Mouse (Mus musculus) midbrain, embryonic 16.5 days (tissue): ENCODE data around the gene Dnajc28. TPM values are rescaled to one million over a fixed set of nuclear protein-coding genes. Genes with fewer than 3 reads are reported as not detected.
"Not testable (repeated sequence)": the region's sequence is repeated elsewhere in the genome, so short reads cannot be mapped to it uniquely, and the experiment has no call there.

Source experiments
- ATAC-seq: fragments of 200-750 bp; cut with Nextera tagmentation; 2 replicates; pipeline ENCODE4 v1.8.0; 2017; ENCODE audit warnings: moderate TSS enrichment
- H3K27ac ChIP-seq: fragments of 300-500 bp; sonication (generic); 2 replicates; pipeline ENCODE4 v1.5.1; 2014; ENCODE audit warnings: mild to moderate bottlenecking, low read length, mixed read lengths
- H3K27me3 ChIP-seq: fragments of 300-500 bp; sonication (generic); 2 replicates; pipeline ENCODE4 v1.6.1; 2014; ENCODE audit warnings: low read depth, low read length, mixed read lengths; ENCODE audit not compliant: control insufficient read depth, insufficient read depth
- H3K36me3 ChIP-seq: fragments of 300-500 bp; sonication (generic); 2 replicates; pipeline ENCODE4 v1.6.1; 2014; ENCODE audit warnings: mild to moderate bottlenecking, low read length, moderate library complexity, mixed read lengths; ENCODE audit not compliant: control insufficient read depth, insufficient read depth
- H3K4me1 ChIP-seq: fragments of 300-500 bp; sonication (generic); 2 replicates; pipeline ENCODE4 v1.6.1; 2014; ENCODE audit warnings: mild to moderate bottlenecking, low read length, mixed read lengths; ENCODE audit not compliant: control insufficient read depth, insufficient read depth
- H3K4me2 ChIP-seq: fragments of 300-500 bp; sonication (generic); 2 replicates; pipeline ENCODE4 v1.6.1; 2014; ENCODE audit warnings: mild to moderate bottlenecking, low read length, mixed read lengths
- H3K4me3 ChIP-seq: fragments of 300-500 bp; sonication (generic); 2 replicates; pipeline ENCODE4 v1.5.1; 2014; ENCODE audit warnings: low read depth, mild to moderate bottlenecking, low read length, moderate library complexity, mixed read lengths
- H3K9ac ChIP-seq: fragments of 300-500 bp; sonication (generic); 2 replicates; pipeline ENCODE4 v1.6.1; 2014; ENCODE audit warnings: low read depth, low read length, mixed read lengths
- H3K9me3 ChIP-seq: fragments of 300-500 bp; sonication (generic); replicated peaks from 2 replicates; pipeline ENCODE4 v1.6.1; 2014; ENCODE audit warnings: mild to moderate bottlenecking, low read length, mixed read lengths; ENCODE audit not compliant: control insufficient read depth, poor library complexity, severe bottlenecking
- whole genome bisulfite sequencing: fragments of 180-500 bp; shearing (Covaris S2); extraction: QIAGEN DNeasy Blood & Tissue Kit; methylation state at CpG from one replicate; pipeline ENCODE4 v1.1.7; 2014; 5-methylcytosine and 5-hydroxymethylcytosine counted together
- polyA plus RNA-seq: library from polyadenylated mRNA; unstranded; fragments of >200 nt; fragmentation: Nextera tagmentation; extraction: Ambion mirVana; gene quantifications from 2 replicates; pipeline ENCODE4 v1.2.1, GENCODE M21; 2015

Gene Dnajc28
- polyA plus RNA-seq, 1 experiment from 2014 or later, result 7.3 TPM

GRCm38 (mm10) chr16:91649781-91650180 is 31.0 kb upstream of the Dnajc28 start:
- ATAC-seq, result no peak
- peaks cover 10% of the 10 kb centered on the region for H3K36me3 ChIP-seq

GRCm38 (mm10) chr16:91649246-91649645 is 30.4 kb upstream of the Dnajc28 start:
- Histone ChIP-seq H3K4me1 (peaks cover 22% of the 10 kb centered on the region), H3K27me3 (no peaks in the 10 kb centered on the region), H3K4me2 (peak overlapping the region; percentile 61), H3K4me3 (peak overlapping the region; percentile 28), H3K36me3 (peaks cover 7% of the 10 kb centered on the region), H3K27ac (no peak overlapping the region), H3K9me3 (no peaks in the 10 kb centered on the region), H3K9ac (peak overlapping the region; percentile 55)
- ATAC-seq, result no peak
- WGBS, result 57% methylated on average over 3 of the region's 3 CpGs

More at GRCm38 (mm10) chr16:91649781-91650180, 31.0 kb upstream of the Dnajc28 start:
- Histone ChIP-seq H3K4me3 (no peak overlapping the region), H3K27ac (no peak overlapping the region), H3K4me2 (no peak overlapping the region), H3K9ac (no peak overlapping the region), H3K4me1 (peaks cover 22% of the 10 kb centered on the region), H3K27me3 (no peaks in the 10 kb centered on the region), H3K9me3 (no peaks in the 10 kb centered on the region)

- Histone ChIP-seq H3K27me3 (no peaks in the 10 kb centered on the region), H3K27ac (peak overlapping the region; percentile 96), H3K9ac (peak overlapping the region; percentile 86), H3K36me3 (peaks cover 7% of the 10 kb centered on the region), H3K4me2 (peak overlapping the region; percentile 69), H3K9me3 (no peaks in the 10 kb centered on the region), H3K4me1 (peaks cover 22% of the 10 kb centered on the region), H3K4me3 (peak overlapping the region; percentile 86)
- WGBS, result under 1% methylated on average over 25 of the region's 25 CpGs
- ATAC-seq, result peak; percentile 63
Measured at GRCm38 (mm10) chr16:91648220-91648550, 29.4 kb upstream of the Dnajc28 start.

GRCm38 (mm10) chr16:91647461-91648219 is 28.8 kb upstream of the Dnajc28 start, which contains the start of gene Son:
Son (plus strand) TSS chr16:91647506.
- peaks cover 7% of the 10 kb centered on the region for H3K36me3 ChIP-seq
- H3K4me1 ChIP-seq, result peaks cover 22% of the 10 kb centered on the region
- peak within 1 kb of the TSS; percentile 96 for H3K27ac ChIP-seq
- H3K27me3 ChIP-seq, result no peaks in the 10 kb centered on the region
- peak; percentile 98 for ATAC-seq
- WGBS, result under 1% methylated on average over 67 of the region's 70 CpGs
- no peaks in the 10 kb centered on the region for H3K9me3 ChIP-seq
- peak within 1 kb of the TSS; percentile 86 for H3K4me3 ChIP-seq
- peak within 1 kb of the TSS; percentile 86 for H3K9ac ChIP-seq
- peak within 1 kb of the TSS; percentile 69 for H3K4me2 ChIP-seq

GRCm38 (mm10) chr16:91646681-91647419 is 28.0 kb upstream of the Dnajc28 start, which contains the start of gene Gart:
Gart (minus strand) TSS chr16:91646952.
- H3K27ac ChIP-seq, result peak within 1 kb of the TSS; percentile 96
- H3K4me1 ChIP-seq, result peaks cover 20% of the 10 kb centered on the region
- H3K36me3 ChIP-seq, result peaks cover under 1% of the 10 kb centered on the region; the same call in 1 of the 2 replicates
- H3K9ac ChIP-seq, result peak within 1 kb of the TSS; percentile 86
- H3K9me3 ChIP-seq, result no peaks in the 10 kb centered on the region
- no peaks in the 10 kb centered on the region for H3K27me3 ChIP-seq
- H3K4me3 ChIP-seq, result peak within 1 kb of the TSS; percentile 86
- ATAC-seq, result peak; percentile 92
- WGBS, result under 1% methylated on average over 59 of the region's 59 CpGs
- peak within 1 kb of the TSS; percentile 68 for H3K4me2 ChIP-seq

- Histone ChIP-seq H3K4me2 (peak overlapping the region; percentile 68), H3K36me3 (peaks cover 7% of the 10 kb centered on the region), H3K9ac (peak overlapping the region; percentile 77), H3K9me3 (no peaks in the 10 kb centered on the region), H3K4me3 (peak overlapping the region; percentile 86), H3K27me3 (no peaks in the 10 kb centered on the region), H3K4me1 (peaks cover 20% of the 10 kb centered on the region), H3K27ac (no peak overlapping the region; the same call in 1 of the 2 replicates)
- WGBS, result 1% methylated on average over 11 of the region's 11 CpGs
- ATAC-seq, result no peak
Measured at GRCm38 (mm10) chr16:91645995-91646602, 27.3 kb upstream of the Dnajc28 start.

GRCm38 (mm10) chr16:91645420-91645819 is 26.6 kb upstream of the Dnajc28 start:
- peaks cover 17% of the 10 kb centered on the region for H3K4me1 ChIP-seq
- not testable (repeated sequence) for H3K4me2 ChIP-seq, H3K4me3 ChIP-seq, H3K36me3 ChIP-seq, ATAC-seq, H3K27me3 ChIP-seq, H3K9ac ChIP-seq, H3K9me3 ChIP-seq, H3K27ac ChIP-seq
- no CpG with 5 or more reads among the region's 2 CpGs for WGBS

- WGBS, result 87% methylated on average over 2 of the region's 2 CpGs
Measured at GRCm38 (mm10) chr16:91644901-91645300, 26.1 kb upstream of the Dnajc28 start.

More at GRCm38 (mm10) chr16:91644901-91645300, 26.1 kb upstream of the Dnajc28 start:
- H3K4me1 ChIP-seq, result peaks cover 14% of the 10 kb centered on the region
- H3K9me3 ChIP-seq, result no peaks in the 10 kb centered on the region
- H3K4me2 ChIP-seq, result no peak overlapping the region
- H3K36me3 ChIP-seq, result peaks cover 14% of the 10 kb centered on the region
- no peak for ATAC-seq
- H3K9ac ChIP-seq, result no peak overlapping the region
- H3K27me3 ChIP-seq, result no peaks in the 10 kb centered on the region
- H3K27ac ChIP-seq, result no peak overlapping the region
- H3K4me3 ChIP-seq, result no peak overlapping the region
